Mouse (Mus musculus) layer of hippocampus, postnatal 36 days (tissue): ENCODE measurements around the gene Sipa1l1. TPM values are rescaled to one million over a fixed set of nuclear protein-coding genes. Genes with fewer than 3 reads are reported as not detected.
"Not testable (repeated sequence)": the region's sequence is repeated elsewhere in the genome, so short reads cannot be mapped to it uniquely, and the experiment has no call there.

ENCODE experiments used
- DNase-seq, 2 experiments: peaks; one replicate each; pipeline ENCODE4 v3.0.0; 2022
- total RNA-seq, 2 experiments: library from RNA; stranded (reverse); gene quantifications; 2 replicates each; pipeline ENCODE4 v1.2.3; 2021

The Sipa1l1 gene
- total RNA-seq, 2 experiments from 2014 or later: 208 to 226 TPM

DNA sequence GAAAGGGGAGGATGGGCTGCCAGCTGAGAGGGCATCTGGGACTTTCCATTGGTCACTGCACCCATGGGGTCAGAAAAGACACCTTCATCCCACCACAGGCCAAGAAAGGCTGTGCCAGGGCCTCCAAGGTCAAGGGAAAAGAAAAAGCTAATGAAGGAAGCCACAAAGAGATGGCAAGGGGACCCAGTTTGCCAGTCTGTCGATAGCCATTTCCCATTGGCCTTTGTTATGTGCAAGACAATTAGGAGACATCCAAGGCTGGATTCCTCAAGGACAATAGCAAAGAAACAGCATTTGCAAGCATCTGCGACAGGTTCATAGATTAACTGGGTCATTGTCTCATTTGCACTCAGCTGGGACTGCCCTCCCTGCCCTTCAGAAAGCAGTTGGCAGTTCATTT is 316.3 kb downstream of the Sipa1l1 start:
- DNase-seq: no peak

DNA sequence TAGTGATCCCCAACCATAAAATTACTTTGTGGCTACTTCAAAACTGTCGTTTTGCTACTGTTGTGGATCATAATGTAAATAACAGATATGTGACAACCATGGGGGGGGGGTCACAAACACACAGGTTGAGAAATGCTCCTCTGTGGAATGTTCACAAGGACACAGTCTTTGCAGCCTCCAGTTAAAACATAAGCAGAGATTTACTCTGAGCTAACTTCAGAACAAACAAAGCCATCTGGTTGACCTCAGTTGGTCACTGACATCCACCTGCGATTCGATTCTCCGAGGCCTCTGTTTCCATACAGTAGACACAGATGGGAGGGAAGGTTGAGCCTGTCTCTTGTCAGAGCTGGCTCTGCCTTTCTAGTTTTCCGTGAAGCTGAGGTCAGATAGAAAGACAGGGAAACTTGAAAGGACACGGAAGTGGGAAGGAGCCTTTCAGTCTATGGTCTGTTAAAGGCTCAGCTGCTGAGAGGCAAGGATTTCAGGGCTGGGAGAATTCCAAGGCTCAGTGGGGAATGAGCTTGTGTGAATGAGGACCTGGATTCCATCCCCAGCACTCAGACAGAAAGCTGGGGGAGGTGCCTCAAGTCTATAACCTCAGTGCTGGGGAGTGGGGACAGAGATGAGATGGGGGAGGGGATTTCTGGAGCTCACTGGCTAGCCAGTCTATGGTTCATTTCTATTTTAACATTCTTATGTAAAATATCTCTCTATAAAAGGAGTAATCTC is 317.9 kb downstream of the Sipa1l1 start:
- no peak for DNase-seq

DNA sequence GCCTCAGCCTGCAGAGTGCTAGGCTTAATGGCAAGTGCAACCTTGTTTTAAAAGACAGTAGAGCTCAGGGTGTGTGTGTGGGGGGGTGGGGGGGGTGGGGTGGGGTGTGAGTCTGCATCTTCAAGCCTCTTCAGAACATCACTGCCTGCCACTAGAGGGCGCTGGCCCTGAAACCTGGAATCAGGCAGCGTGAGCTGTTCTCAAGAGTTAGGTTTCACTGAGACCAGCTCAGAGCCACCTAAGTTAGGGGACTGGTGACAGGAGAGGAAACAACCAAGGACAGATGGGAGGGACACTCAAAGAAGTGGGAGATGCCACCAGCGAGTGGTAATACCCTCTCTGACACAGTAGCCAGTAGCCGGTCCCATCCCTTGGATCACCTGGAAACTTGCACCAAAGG is 320.0 kb downstream of the Sipa1l1 start:
- no peak for DNase-seq

DNA sequence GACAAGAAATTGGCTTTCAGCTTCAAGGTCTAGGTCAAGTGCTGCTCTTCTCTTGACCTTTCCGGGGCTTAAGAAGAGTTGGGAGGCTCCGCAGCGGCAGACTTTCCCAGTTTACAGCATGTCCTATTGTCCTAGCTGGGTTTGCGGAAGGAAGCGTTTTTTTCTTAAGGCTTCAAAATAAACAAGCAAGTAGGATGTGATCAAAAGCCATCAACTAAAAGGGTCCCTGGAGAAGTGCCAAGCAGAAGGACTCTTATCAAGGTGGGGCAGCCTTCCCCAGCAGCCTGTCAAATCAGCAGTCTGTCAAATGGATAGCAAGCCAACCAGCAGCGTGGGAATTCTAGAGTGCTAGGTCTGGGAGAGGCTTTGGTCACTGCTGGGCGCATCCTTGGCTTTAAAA is 320.5 kb downstream of the Sipa1l1 start:
- DNase-seq: no peak

DNA sequence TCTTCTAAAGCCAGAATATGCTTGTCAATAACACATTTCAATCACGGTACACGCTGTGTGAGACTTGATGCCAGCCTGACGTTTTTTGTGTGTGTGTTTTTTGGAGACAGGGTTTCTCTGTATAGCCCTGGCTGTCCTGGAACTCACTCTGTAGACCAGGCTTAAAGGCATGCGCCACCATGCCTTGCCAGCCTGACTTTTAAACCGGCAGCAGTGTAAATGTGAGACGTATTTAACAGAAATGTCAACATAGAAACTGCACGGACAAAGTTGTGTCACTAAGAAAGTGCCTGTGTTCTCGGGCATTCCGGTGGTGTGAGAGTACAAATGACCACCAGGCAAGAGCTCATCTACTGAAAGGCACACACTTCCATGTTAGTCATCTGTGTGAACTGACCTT is 323.3 kb downstream of the Sipa1l1 start:
- DNase-seq: no peak

DNA sequence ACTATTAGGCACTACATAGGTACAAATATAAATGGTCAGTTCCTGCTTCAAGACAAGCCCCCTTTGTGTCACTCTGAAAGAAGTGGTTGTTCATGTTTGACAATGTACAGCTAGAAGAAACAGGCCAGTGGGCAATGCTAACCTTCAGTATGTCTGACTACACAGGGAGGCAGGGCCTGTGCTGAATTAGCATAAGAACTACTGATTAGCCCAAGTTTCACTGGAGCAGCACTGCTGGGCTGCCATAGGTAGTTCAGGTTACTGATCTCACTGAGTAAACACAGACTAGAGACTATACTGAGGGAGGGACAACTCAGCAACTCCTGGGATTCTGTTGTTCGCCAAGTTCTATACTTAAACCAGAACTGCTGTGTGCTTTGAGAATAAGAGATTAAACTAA is 324.1 kb downstream of the Sipa1l1 start:
- DNase-seq: not testable (repeated sequence)

DNA sequence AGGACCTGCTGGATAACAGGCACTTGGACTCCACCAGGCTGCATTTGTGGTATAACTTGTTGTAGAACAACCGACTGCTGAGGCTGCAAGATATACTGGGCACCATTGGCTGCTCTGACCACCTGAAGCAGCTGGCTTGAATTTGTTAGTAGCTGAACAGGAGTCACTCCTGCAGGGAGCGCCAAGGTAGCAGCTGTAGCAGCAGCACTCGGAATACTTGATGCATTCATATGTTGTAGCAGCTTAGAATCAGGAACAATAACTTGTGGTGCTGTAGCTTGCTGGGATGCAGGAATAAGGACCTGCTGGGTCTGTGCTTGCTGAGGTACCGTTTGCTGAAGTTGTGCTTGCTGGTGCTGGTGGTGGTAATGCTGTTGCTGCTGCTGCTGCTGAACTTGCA is 326.8 kb downstream of the Sipa1l1 start:
- DNase-seq: no peak

DNA sequence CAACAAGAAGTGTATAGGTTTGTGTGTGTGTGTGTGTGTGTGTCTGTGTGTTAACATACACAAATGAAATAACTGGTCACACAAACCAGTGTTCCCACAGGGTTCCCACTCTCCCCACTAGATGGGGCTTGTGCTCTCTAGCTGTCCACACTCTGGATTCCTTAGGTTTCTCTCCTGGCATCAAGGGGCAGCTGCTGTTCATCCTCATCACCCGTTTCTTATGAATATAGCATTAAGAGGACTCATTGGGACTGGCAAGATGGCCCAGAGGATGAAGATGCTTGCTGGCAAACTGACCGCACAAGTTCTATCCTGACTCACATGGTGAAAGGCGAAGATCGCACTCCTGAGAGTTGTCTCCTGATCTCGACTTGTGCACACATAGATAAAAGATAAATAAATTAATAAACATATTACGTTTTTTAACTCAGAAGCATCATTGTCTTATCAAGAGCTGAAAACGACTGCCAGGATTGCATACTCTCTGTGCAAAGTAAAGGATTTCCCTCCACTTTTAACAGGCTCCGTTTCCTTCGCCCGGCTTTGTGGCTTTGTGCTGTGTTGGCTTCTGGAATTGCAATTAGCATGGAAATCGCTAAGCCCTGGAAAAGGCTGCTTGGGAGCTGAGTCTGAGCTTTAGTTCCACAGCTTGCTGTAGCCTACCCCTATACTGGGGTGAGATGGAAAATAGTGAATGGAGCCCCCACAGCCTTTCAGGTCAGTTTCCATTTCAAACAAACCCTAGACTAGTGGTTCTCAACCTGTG is 328.9 kb downstream of the Sipa1l1 start:
- DNase-seq: peak; percentile 59 to 69

DNA sequence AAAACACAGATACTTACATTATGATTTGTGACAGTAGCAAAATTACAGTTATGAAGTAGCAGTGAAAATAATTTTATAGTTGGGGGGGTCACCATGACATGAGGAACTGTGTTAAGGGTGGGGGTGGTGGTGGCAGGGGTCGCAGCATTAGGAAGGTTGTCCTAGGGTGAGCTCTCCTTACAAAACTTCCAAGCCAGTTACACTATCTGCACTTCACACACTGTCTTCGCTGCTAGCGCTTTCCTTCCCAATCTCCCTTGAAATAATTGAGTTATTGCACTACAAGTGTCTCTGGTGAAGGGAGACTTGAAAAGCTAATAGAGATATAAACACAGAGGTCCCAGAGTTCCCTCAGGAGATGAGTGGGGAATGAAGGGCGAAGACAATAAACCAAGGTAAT is 329.6 kb downstream of the Sipa1l1 start:
- DNase-seq: no peak

DNA sequence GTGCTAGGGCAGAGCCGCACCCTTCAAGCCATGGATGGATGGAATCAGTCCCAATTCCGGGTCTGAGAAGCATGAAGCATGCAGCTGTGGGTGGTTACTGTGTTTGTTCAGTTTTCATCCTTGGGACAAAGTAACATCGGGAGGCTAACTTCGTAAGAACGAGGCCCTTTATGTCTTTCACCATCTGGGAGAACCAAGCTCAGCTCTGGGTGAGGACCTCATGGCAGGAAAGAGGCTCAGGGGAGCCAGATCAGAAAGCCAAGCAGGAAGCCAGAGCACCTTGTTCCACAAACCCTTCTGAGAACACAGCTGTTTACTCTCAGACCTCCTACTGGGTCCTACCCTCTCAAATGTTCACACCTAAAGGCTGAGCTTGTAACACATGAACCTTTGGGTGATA is 330.6 kb downstream of the Sipa1l1 start:
- no peak for DNase-seq
